Mouse (Mus musculus) liver, adult 2 months (tissue): ENCODE measurements around the gene Mchr1. TPM values are rescaled to one million over a fixed set of nuclear protein-coding genes. Genes with fewer than 3 reads are reported as not detected.

ENCODE experiments used
- DNase-seq: peaks from one replicate; pipeline ENCODE4 v3.0.0-alpha.2; 2011; ENCODE audit warnings: low read depth, low spot score; ENCODE audit errors: extremely low read depth
- H3K27ac ChIP-seq: fragments of 200-500 bp; replicated peaks from 2 replicates; pipeline ENCODE4 v1.5.1; 2012; ENCODE audit warnings: low read depth, mild to moderate bottlenecking, control low read depth, inconsistent platforms, low read length; ENCODE audit not compliant: insufficient read depth
- H3K27me3 ChIP-seq: fragments of 200-500 bp; 2 replicates; pipeline ENCODE4 v1.6.1; 2012; ENCODE audit warnings: mild to moderate bottlenecking, moderate library complexity, low read length, inconsistent platforms; ENCODE audit not compliant: control insufficient read depth, insufficient read depth
- H3K36me3 ChIP-seq: fragments of 200-500 bp; 2 replicates; pipeline ENCODE4 v1.6.1; 2012; ENCODE audit warnings: low read length, inconsistent platforms; ENCODE audit not compliant: control insufficient read depth, insufficient read depth
- H3K4me1 ChIP-seq: fragments of 200-500 bp; 2 replicates; pipeline ENCODE4 v1.6.1; 2011; ENCODE audit warnings: low read length; ENCODE audit not compliant: control insufficient read depth, insufficient read depth
- H3K4me3 ChIP-seq: fragments of 200-500 bp; 2 replicates; pipeline ENCODE4 v1.5.1; 2011; ENCODE audit warnings: low read depth, mild to moderate bottlenecking, control low read depth, low read length, moderate library complexity; ENCODE audit not compliant: insufficient read depth
- H3K79me2 ChIP-seq: fragments of 200-500 bp; 2 replicates; pipeline ENCODE4 v1.6.1; 2012; ENCODE audit warnings: inconsistent platforms, mild to moderate bottlenecking, low read length, moderate library complexity; ENCODE audit not compliant: control insufficient read depth, insufficient read depth
- H3K9ac ChIP-seq: fragments of 200-500 bp; 2 replicates; pipeline ENCODE4 v1.6.1; 2012; ENCODE audit warnings: low read depth, mild to moderate bottlenecking, control low read depth, inconsistent platforms, low read length
- CTCF ChIP-seq: fragments of 200-500 bp; IDR thresholded peaks from 2 replicates; pipeline ENCODE4 v1.5.1; 2011; ENCODE audit warnings: low read depth, low read length, control low read depth
- POLR2A ChIP-seq: fragments of 200-500 bp; IDR thresholded peaks from 2 replicates; pipeline ENCODE4 v1.6.1; 2011; ENCODE audit warnings: low read length, control low read depth; ENCODE audit not compliant: insufficient read depth; ENCODE audit errors: extremely low read depth
- WGBS: fragments of 180-500 bp; shearing (Covaris S2); methylation state at CpG from one replicate; pipeline ENCODE4 v1.1.7; 2018; 5-methylcytosine and 5-hydroxymethylcytosine counted together
- polyA plus RNA-seq: library from polyadenylated mRNA; depleted of rRNA; stranded (reverse); fragments of >200 nt; gene quantifications from 2 replicates; pipeline ENCODE4 v1.2.3, GENCODE M21; 2012
- total RNA-seq: library from RNA; depleted of rRNA; stranded (reverse); fragments of >200 nt; gene quantifications from 2 replicates; pipeline ENCODE4 v1.2.3, GENCODE M21; 2014

The Mchr1 gene
- total and polyA plus RNA-seq, 2 experiments = not detected

GRCm38 (mm10) chr15:81253585-81253984 lies 18.3 kb downstream of the Mchr1 start:
- TF ChIP-seq POLR2A = no peak
- TF ChIP-seq CTCF = peak; percentile 59
- peaks cover 17% of the 10 kb centered on the region for H3K4me1 ChIP-seq
- H3K79me2 ChIP-seq = no peaks in the 10 kb centered on the region
- no peak overlapping the region for H3K4me3 ChIP-seq
- no peaks in the 10 kb centered on the region for H3K36me3 ChIP-seq
- no peaks in the 10 kb centered on the region for H3K27me3 ChIP-seq
- no peak overlapping the region for H3K9ac ChIP-seq
- peak; percentile 80 for DNase-seq
- WGBS = 17% methylated on average over 2 of the region's 2 CpGs
- H3K27ac ChIP-seq = peak overlapping the region; percentile 37; the same call in 1 of the 2 replicates

- DNase-seq = no peak
- H3K4me1 ChIP-seq = peaks cover 11% of the 10 kb centered on the region
- no peak overlapping the region for H3K27ac ChIP-seq
- no peaks in the 10 kb centered on the region for H3K79me2 ChIP-seq
- H3K36me3 ChIP-seq = no peaks in the 10 kb centered on the region
- no peak overlapping the region for H3K9ac ChIP-seq
- H3K4me3 ChIP-seq = no peak overlapping the region
- no peaks in the 10 kb centered on the region for H3K27me3 ChIP-seq
- 88% methylated on average over 8 of the region's 8 CpGs for WGBS
- TF ChIP-seq CTCF = no peak
- TF ChIP-seq POLR2A = no peak
Measured at GRCm38 (mm10) chr15:81254113-81254640, 18.9 kb downstream of the Mchr1 start.

- Histone ChIP-seq H3K9ac (no peak overlapping the region), H3K4me1 (peaks cover 4% of the 10 kb centered on the region), H3K79me2 (no peaks in the 10 kb centered on the region), H3K36me3 (no peaks in the 10 kb centered on the region), H3K4me3 (no peak overlapping the region), H3K27me3 (no peaks in the 10 kb centered on the region), H3K27ac (no peak overlapping the region)
- TF ChIP-seq POLR2A (no peak), CTCF (no peak)
- WGBS = 90% methylated on average over 6 of the region's 6 CpGs
- no peak for DNase-seq
Measured at GRCm38 (mm10) chr15:81255063-81255462, 19.8 kb downstream of the Mchr1 start.

DNA sequence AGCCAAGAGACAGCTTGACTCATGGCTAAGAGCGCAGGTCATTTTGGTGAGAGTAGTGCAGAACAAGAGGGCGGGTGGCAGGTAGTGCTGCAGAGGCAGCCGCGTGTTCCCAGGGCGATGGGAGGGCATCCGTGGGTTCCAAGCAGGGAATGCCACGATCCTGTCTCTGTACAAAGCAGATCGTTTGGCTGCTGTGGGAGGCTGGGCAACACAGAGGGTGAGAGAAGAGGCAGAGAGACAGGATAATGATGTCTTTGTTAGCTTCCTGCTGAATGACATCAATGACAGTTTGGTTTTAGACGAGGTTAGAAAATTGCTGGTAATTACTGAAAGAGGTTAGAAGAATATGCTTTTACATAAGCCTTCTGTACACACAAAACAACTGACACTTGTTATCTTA lies 23.0 kb downstream of the Mchr1 start:
- no peak overlapping the region for H3K4me3 ChIP-seq
- 78% methylated on average over 9 of the region's 9 CpGs for WGBS
- H3K4me1 ChIP-seq = peaks cover 2% of the 10 kb centered on the region
- no peak overlapping the region for H3K9ac ChIP-seq
- TF ChIP-seq POLR2A = no peak
- no peak for TF ChIP-seq CTCF
- no peak for DNase-seq
- no peak overlapping the region for H3K27ac ChIP-seq
- H3K27me3 ChIP-seq = no peaks in the 10 kb centered on the region
- no peaks in the 10 kb centered on the region for H3K36me3 ChIP-seq
- H3K79me2 ChIP-seq = no peaks in the 10 kb centered on the region

GRCm38 (mm10) chr15:81259304-81259703 lies 24.0 kb downstream of the Mchr1 start:
- Histone ChIP-seq H3K9ac (no peak overlapping the region), H3K79me2 (no peaks in the 10 kb centered on the region), H3K36me3 (no peaks in the 10 kb centered on the region), H3K4me1 (no peaks in the 10 kb centered on the region; the same call in 1 of the 2 replicates), H3K4me3 (no peak overlapping the region), H3K27ac (no peak overlapping the region), H3K27me3 (no peaks in the 10 kb centered on the region)
- 88% methylated on average over 5 of the region's 5 CpGs for WGBS
- DNase-seq = no peak
- TF ChIP-seq CTCF (no peak), POLR2A (no peak)

GRCm38 (mm10) chr15:81260208-81260607 lies 24.9 kb downstream of the Mchr1 start:
- Histone ChIP-seq H3K79me2 (no peaks in the 10 kb centered on the region), H3K27me3 (no peaks in the 10 kb centered on the region), H3K4me1 (no peaks in the 10 kb centered on the region; the same call in 1 of the 2 replicates), H3K36me3 (no peaks in the 10 kb centered on the region), H3K27ac (no peak overlapping the region), H3K4me3 (no peak overlapping the region), H3K9ac (no peak overlapping the region)
- no peak for TF ChIP-seq POLR2A
- no peak for TF ChIP-seq CTCF
- DNase-seq = no peak
- 60% methylated on average over 9 of the region's 9 CpGs for WGBS
